Mouse (Mus musculus): ENCODE data around the gene Klrb1f. TPM values are rescaled to one million over a fixed set of nuclear protein-coding genes. Genes with fewer than 3 reads are reported as not detected.
"Not testable (repeated sequence)": the region's sequence is repeated elsewhere in the genome, so short reads cannot be mapped to it uniquely, and the experiment has no call there.

Gene Klrb1f
- not detected for total RNA-seq (2021)
- long read RNA-seq, experiment 1, result 0 reads
- long read RNA-seq, experiment 2, result 0 reads

DNA sequence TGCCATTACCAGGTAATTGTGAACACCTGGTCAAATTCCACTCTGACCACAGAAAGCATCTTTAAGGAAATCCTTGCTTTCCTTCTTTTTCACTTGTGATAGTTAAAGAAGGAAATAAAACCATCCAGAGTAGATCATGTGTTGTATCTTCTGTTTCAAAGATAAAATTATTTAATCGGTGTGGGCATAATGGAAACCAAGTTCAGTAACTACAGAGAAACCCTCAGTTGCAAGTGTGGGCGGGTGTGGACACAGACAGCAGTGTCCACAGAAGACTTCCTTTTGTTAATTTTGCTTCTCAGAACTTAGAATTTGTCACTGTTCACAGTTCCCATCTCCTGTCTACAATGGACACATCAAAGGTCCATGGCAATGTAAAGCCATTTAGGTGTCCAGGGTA is at the start of gene Klrb1f:
Gene Klrb1f (plus strand): TSS at position 301 of the 400 bp plus-strand sequence.
- DNase-seq (ENCODE audit: low spot score), result no peak

- no peak for DNase-seq (ENCODE audit: low spot score)
Measured at GRCm38 (mm10) chr6:128996054-128996767, 49.5 kb upstream of the Klrb1f start.

- DNase-seq (ENCODE audit: low spot score), result no peak
Measured at GRCm38 (mm10) chr6:128996768-128997442, 48.8 kb upstream of the Klrb1f start.

DNA sequence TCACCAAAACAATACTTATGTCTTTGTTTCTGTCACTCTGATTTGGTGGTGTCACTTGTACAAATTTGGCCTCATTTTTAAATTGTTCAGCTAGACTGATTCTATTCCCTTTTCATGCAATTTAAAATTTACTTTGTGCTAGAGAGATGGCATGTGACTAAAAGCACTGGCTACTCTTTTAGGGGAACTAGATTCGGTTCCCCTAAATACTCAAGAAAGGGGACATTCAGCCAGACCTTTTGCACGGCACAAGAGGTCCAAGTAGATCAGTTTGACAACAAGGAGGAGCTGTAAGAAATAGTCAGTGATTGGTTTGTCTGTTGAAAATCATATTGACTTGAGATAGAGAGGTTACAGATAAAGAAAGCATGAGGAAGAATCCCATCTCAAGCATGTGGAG is 44.3 kb upstream of the Klrb1f start:
- DNase-seq (ENCODE audit: low spot score), result no peak

DNA sequence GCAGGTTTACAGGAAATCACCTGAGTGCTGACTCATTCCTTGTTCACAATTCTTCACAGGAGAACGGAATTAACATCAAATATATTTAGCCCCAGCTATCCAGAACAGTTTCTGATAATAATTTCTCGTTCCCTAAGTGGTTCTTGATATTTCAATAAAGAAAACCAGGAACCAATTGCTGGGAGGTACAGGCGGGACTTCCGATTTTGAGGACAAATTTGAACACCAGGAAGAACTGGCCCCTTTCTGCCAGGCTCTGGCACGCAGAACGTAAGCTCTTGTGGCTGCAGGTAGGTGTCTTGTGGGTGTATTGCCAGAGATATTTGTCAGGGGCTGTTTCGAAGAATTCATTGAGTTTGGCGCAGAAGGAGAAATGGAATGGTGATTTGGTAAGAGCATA is 37.1 kb upstream of the Klrb1f start:
- no peak for DNase-seq (ENCODE audit: low spot score)

- DNase-seq (ENCODE audit: low spot score), result not testable (repeated sequence)
Measured at GRCm38 (mm10) chr6:129009846-129010504, 35.7 kb upstream of the Klrb1f start.

DNA sequence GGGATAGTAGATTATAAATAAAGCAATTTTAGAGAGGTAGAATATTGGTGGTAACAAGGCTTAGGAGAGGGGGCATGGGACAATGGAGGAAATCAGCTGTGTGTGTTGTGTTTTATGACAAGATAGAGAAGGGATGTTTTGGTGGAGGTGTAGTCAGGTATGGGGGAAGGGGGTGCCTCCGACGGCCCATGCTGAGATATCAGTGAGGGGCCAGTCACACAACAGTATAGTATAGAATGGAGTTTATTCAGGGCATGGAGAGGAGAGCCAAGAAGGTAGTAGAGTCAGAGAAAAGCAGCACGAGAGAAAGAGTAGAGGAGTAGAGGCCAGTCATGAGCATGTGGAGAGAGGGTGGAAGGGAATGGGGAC is 35.2 kb upstream of the Klrb1f start:
- DNase-seq (ENCODE audit: low spot score), result no peak

GRCm38 (mm10) chr6:129012012-129012411 is 33.7 kb upstream of the Klrb1f start:
- not testable (repeated sequence) for DNase-seq (ENCODE audit: low spot score)

GRCm38 (mm10) chr6:129012966-129013365 is 32.7 kb upstream of the Klrb1f start:
- no peak for DNase-seq (ENCODE audit: low spot score)

GRCm38 (mm10) chr6:129013762-129014276 is 31.9 kb upstream of the Klrb1f start:
- DNase-seq (ENCODE audit: low spot score), result no peak

GRCm38 (mm10) chr6:129014399-129014798 is 31.3 kb upstream of the Klrb1f start:
- no peak for DNase-seq (ENCODE audit: low spot score)

DNA sequence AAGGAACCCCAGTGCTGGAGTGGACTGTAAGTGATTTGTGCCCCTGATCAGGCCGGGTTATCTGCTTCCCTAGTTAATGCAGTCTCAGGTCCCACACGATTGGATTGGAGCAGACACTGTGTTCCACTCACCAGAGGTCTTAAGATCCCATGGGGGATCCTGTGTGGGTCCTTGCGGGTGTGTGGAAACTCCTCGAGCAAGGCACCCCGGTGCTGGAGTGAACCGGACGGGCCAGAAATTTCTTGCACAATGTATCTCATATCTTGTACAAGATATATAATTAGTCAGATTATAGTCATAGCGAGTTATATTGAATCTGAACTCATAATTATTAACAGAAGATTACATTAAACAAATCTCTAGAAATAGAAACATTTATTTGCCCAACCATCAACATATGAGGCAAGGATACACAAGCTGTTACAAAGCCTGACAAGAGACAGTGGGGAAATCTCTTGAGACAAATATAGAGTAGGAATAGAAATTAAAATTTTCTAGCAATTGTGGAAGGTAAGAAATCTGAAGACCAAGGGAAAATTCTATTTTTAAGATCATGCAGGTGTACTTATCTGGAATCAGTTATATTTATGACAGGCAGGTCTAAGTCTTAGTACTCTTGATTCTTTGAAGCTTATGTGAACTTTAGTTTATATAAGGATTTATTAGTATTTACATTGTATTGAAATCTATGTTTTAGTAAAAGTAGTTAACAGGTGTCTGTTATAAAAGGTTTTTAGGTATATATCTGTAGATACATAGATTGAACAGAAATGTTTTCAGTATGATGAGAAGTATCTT is 18.1 kb upstream of the Klrb1f start:
- DNase-seq (ENCODE audit: low spot score), result no peak

- DNase-seq (ENCODE audit: low spot score), result no peak
Measured at GRCm38 (mm10) chr6:129030175-129030824, 15.4 kb upstream of the Klrb1f start.

DNA sequence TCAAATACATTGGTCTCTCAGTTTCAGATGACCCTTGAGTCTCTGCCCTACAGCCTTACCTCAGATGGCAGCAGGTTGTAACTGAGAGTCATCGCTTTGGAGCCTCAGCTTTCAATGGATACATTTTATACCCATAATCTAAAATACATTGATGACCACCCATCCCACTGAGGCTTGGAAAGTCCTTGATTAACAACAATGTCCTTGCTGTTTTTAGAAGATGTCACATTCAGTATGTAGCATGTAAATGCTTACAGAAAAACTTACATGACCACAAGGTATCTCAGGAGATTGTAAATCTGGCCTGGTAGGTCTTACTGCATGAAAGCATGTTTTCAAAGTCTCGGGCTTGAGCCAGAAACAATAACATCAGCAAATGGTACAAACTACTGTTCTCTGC is 14.7 kb upstream of the Klrb1f start:
- DNase-seq (ENCODE audit: low spot score), result no peak

DNA sequence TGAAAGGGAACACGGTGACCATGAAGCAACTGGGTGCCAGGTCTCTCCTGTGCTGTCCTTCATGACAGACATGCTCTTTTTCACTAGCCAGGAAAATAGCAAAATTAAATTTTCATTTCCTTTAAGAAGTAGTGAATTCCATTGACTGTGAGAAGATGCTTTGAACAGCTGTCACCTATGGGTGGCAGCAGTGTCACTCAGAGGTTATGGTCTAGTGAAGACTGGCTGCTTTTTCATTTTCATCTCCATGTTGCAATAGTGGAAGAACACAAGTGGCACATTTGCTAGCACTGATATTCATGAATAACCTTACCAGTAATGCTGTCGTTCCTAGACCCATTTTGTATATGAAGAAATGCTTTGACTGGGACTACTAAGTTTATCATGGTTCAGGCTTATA is 12.3 kb upstream of the Klrb1f start:
- DNase-seq (ENCODE audit: low spot score), result peak; percentile 6

- no peak for DNase-seq (ENCODE audit: low spot score)
Measured at GRCm38 (mm10) chr6:129035017-129035416, 10.7 kb upstream of the Klrb1f start.

GRCm38 (mm10) chr6:129036326-129036725 is 9.4 kb upstream of the Klrb1f start:
- no peak for DNase-seq (ENCODE audit: low spot score)

DNA sequence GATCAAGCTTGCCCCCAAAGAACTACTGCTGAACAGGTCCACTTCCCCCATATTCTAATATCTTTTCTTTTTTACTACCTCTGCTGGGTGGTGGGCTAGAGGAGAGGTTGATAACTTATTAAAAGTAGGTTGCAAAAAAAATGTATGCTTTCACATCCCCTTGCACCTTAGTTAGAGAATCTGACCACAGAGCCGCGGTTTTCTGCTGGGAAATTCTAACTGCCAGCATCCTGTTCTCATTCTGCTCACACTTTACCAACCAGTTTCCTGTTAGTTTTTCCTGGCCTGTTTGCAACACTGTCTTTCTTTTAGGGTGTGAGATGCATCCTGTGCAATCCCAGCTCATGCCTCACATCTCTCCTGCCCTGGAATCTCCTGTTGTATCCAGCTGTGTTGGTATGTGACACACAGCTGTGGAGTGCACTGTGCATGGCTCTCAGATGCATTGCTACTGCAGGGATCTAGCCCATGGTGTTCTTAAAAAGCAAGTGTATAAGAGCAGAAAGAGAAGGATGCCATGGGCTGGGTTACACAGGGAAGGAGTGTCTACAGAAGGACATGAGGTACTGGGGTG is 8.7 kb upstream of the Klrb1f start:
- DNase-seq (ENCODE audit: low spot score), result no peak

DNA sequence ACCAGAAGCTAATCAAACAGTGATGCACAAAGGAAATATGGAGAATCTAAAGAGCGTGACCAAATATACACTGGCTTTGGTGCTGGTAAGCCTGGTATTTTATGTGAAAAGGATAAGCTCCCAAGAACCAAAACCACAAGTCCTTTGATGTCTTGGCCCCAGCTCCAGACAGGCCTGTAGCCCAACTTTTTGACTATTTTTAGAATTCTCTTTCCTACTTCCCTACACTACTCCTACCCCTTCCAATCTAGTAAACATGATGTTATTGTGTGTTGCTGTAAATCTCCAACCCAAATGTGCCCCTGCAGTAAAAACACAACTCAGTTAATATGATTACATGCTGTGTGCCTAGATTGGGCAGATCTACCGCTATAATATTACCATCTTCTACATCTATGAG is 4.2 kb upstream of the Klrb1f start:
- DNase-seq (ENCODE audit: low spot score), result no peak

GRCm38 (mm10) chr6:129042470-129042869 is 3.2 kb upstream of the Klrb1f start:
- no peak for DNase-seq (ENCODE audit: low spot score)

- no peak for DNase-seq (ENCODE audit: low spot score)
Measured at GRCm38 (mm10) chr6:129048381-129048780, 2.7 kb downstream of the Klrb1f start.
